Mouse (Mus musculus): Measurements from ENCODE around the gene Sell.
A peak's percentile ranks its signal among the peaks of the same experiment; 100 is the strongest.

Gene Sell

DNA sequence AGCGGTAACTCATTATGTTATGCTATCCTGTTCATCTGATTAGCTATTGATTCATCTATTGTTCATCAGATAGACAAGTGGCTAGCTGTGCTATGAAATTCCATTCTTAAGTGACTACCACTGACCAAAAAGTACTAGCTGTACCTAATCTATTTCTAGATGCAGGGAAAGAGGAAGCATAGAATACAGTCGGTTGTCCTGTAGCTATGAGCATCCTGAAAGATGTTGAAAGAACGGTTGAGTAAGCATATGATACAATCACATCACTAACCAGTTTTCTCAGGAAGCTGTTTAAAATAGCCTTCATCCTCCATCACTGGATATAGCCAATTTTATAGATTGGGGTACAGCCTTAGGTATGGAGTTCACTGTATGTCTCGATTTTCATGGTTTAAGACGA lies 26.1 kb downstream of the Sell start:
- Histone ChIP-seq H3K27me3 (ENCODE audit: control insufficient read depth, insufficient read depth, low read length, poor library complexity, severe bottlenecking) (no peaks in the 10 kb centered on the region), H3K36me3 (ENCODE audit: control insufficient read depth, insufficient read depth, low read length, poor library complexity, severe bottlenecking) (no peaks in the 10 kb centered on the region)
- no peak for DNase-seq (ENCODE audit: low read depth, low spot score)

DNA sequence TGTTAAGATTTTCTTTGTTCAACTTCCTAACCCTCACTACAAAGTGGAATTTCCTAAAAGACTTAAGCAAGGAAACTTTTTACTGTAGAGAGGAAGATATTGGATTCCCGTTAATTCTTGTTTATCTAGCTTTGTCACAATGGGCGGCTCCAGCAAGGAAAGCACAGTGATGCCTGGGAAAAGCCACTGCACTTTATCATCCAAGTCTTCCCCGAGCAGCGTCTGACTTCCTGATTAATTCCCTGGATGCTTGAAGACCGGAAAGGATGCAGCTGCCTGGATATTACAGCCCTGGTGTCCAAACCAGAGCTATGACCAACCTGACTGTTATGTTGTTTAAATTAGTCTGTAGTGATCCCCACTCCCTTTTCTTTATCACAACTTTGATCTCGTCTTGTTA lies 35.0 kb downstream of the Sell start:
- H3K36me3 ChIP-seq (ENCODE audit: control insufficient read depth, insufficient read depth, low read length, poor library complexity, severe bottlenecking), result no peaks in the 10 kb centered on the region
- no peaks in the 10 kb centered on the region for H3K27me3 ChIP-seq (ENCODE audit: control insufficient read depth, insufficient read depth, low read length, poor library complexity, severe bottlenecking)
- no peak for DNase-seq (ENCODE audit: low read depth, low spot score)

DNA sequence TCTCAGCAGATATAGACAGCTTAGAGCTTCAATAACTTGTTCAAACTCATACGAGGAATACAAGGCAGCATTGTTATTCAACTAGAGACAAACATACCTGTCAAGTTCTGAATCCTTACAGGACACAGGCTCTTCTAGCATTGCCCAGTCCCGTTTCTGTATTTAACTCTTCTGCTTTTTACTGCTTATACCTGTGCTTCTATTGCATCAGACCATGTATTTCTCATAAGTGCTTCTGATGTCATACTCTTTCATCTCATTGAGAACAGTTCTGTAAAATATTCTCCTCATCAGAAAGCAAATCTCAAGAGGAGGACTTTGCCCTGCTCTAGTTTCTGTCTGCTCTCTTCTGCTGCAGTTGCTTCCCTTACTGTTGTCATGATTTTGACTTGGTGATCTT lies 36.1 kb downstream of the Sell start:
- H3K27me3 ChIP-seq (ENCODE audit: control insufficient read depth, insufficient read depth, low read length, poor library complexity, severe bottlenecking), result no peaks in the 10 kb centered on the region
- DNase-seq (ENCODE audit: low read depth, low spot score), result no peak
- H3K36me3 ChIP-seq (ENCODE audit: control insufficient read depth, insufficient read depth, low read length, poor library complexity, severe bottlenecking), result no peaks in the 10 kb centered on the region

DNA sequence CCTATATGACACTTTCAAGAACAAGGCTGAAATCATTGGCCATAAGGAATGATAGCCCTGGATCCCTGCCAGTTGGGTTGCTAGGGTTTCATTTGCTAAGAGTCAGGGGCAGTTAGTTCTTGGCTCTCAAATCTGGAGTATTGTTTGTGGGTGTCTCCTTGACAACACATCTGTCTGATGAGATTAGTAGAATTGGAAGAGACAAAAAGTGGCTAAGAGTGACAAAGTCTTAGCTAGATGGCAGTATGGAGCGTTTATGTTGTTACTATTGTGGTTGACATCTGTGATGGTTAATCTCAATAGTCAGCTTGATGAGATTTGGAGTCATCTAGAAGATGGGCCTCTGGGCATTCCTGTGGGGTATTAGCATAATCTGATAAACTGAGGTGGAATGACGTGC lies 36.6 kb downstream of the Sell start:
- DNase-seq (ENCODE audit: low read depth, low spot score), result no peak

DNA sequence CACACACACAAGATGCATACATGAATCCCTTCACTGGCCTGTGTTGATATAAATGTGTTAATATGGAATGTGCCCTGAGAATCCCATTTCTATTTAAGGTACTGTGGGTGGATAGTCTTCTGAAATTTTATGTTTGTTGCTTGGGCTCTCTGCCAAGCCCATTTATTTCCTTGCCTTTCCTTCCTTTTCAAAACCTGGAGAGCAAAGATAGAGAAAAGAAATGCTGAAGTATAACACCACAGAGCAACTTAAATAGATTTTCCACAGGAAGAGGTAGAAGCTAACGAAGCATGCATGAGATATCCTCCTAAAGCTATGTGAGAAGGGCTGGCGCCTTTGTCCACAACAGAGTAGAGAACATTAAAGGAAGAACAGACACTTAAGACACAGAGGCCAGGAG lies 48.0 kb downstream of the Sell start:
- peak; percentile 25 for DNase-seq (ENCODE audit: low read depth, low spot score)
- H3K27me3 ChIP-seq (ENCODE audit: control insufficient read depth, insufficient read depth, low read length, poor library complexity, severe bottlenecking), result no peaks in the 10 kb centered on the region
- H3K36me3 ChIP-seq (ENCODE audit: control insufficient read depth, insufficient read depth, low read length, poor library complexity, severe bottlenecking), result no peaks in the 10 kb centered on the region

More for the DNA sequence above, 36.6 kb downstream of the Sell start:
- Histone ChIP-seq H3K36me3 (ENCODE audit: control insufficient read depth, insufficient read depth, low read length, poor library complexity, severe bottlenecking) (no peaks in the 10 kb centered on the region), H3K27me3 (ENCODE audit: control insufficient read depth, insufficient read depth, low read length, poor library complexity, severe bottlenecking) (no peaks in the 10 kb centered on the region)

DNA sequence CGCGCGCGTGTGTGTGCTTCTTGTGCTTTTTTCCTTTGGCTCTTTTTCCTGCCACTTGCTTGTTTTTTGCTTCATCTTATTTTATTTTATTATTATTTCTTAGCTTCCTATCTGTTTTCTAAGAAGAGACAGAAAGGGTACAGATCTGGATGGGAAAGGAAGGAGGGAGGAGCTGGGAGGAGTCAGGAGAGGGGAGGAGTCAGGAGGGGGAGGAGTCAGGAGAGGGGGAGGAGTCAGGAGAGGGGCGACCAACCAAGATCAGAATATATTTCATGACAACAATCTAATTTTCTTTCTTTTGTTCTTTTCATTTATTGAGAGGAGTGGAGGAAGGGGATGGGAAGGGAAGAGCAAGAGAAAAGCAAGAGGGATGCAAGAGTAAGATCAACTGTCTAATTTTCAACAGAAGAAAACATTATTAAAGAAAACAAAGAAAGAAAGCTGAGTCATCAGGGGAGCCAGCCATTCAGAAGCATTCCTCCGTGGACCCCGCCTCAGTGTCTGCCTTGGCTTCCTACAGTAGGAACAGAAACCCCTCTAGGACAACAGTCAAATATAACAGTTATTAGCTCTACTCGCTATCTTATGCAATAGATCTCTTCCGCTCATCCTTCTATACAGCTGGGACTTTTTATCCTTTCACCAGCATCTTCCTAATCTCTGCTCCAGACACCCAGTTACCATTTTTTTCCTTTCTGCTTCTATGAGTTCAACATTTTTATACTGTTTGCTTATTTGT lies 49.0 kb downstream of the Sell start:
- DNase-seq (ENCODE audit: low read depth, low spot score), result no peak
- Histone ChIP-seq H3K27me3 (ENCODE audit: control insufficient read depth, insufficient read depth, low read length, poor library complexity, severe bottlenecking) (no peaks in the 10 kb centered on the region), H3K36me3 (ENCODE audit: control insufficient read depth, insufficient read depth, low read length, poor library complexity, severe bottlenecking) (no peaks in the 10 kb centered on the region)

DNA sequence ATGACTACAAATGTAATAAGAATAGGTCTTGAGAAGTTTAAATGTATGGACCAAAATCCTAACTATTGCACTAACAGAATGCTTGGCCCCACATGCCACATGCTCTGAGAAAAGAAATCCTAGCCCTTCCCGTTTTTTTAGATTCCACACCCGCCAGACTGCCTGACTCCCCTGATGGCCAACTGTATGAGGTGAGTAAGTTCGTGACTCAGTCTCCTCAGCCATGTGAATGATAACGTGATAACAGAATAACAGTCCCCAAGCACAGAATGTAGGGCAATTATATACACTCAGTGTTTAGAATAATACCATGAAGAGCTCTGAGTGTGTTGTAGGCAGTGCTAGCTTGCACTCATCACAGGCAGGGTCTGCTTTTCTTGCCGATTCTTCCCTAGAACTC lies 52.5 kb downstream of the Sell start:
- Histone ChIP-seq H3K36me3 (ENCODE audit: control insufficient read depth, insufficient read depth, low read length, poor library complexity, severe bottlenecking) (no peaks in the 10 kb centered on the region), H3K27me3 (ENCODE audit: control insufficient read depth, insufficient read depth, low read length, poor library complexity, severe bottlenecking) (no peaks in the 10 kb centered on the region)
- DNase-seq (ENCODE audit: low read depth, low spot score), result no peak

DNA sequence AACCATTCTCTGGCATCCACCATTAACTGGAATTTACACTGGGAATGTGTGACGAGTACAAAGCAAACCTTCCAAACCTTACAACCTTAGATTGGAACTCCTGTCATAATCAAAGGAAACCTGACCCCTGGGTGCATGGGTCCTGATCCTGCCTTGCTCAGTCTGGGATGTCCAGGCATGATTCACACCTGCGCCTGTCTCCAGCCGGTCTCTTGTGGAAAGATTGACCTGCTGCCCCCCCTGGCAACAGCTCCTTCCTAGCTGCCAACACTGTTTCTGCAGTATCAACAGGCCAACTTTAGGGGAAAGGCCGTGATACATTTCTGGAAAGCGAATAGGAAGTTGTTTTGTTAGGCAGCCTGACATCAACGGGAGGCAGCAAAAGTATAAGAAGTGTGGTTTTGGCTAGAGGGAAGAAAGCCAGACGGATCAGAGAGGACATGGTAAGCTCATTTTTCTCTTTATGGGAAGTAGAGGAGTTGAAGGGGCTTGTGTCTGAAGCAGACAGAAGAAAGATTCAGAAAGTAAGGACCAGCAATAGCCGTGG lies 53.2 kb downstream of the Sell start, which contains the start of gene Selp:
Selp (plus strand) TSS at position 318 of the 547 bp plus-strand sequence.
- Histone ChIP-seq H3K27me3 (ENCODE audit: control insufficient read depth, insufficient read depth, low read length, poor library complexity, severe bottlenecking) (no peaks in the 10 kb centered on the region), H3K36me3 (ENCODE audit: control insufficient read depth, insufficient read depth, low read length, poor library complexity, severe bottlenecking) (no peaks in the 10 kb centered on the region)
- no peak for DNase-seq (ENCODE audit: low read depth, low spot score)

DNA sequence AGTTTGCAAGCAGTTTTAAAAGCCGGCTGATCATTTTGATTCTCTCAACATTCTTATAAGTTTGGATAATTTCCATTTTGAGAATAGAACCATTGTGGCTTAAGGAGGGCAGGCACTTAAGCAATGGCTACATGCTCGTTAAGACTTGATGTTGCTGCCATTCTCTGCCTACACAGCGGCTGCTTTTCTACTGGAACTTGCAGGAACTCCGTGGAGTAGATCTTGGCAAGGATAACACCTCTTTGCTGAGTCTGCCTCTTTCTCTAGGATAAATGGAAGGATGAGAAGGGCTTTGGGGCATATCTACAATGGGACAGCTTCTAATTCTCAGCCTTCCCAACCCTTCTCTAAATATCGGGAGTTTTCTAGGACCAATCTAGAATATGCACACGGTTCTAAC lies 53.9 kb downstream of the Sell start:
- Histone ChIP-seq H3K36me3 (ENCODE audit: control insufficient read depth, insufficient read depth, low read length, poor library complexity, severe bottlenecking) (no peaks in the 10 kb centered on the region), H3K27me3 (ENCODE audit: control insufficient read depth, insufficient read depth, low read length, poor library complexity, severe bottlenecking) (no peaks in the 10 kb centered on the region)
- DNase-seq (ENCODE audit: low read depth, low spot score), result no peak

DNA sequence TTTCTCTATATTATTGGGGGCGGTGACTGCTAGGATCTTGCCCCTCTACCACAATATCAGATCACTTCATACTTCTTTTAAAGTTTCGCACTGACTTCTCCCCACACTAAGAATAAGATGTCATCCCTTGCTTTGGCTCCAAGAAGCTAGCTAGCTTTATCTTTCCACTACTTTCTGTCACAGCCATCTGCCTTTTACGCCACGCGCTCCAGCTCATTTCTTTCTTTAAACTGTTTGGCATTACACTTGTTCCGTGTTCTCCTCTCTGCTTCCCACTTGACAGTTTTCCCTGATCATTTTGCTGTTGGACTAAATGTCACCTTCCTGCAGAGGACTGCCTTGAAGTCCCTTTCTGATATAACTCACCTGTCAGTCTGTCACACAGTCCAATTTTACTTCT lies 56.1 kb downstream of the Sell start:
- H3K36me3 ChIP-seq (ENCODE audit: control insufficient read depth, insufficient read depth, low read length, poor library complexity, severe bottlenecking), result no peaks in the 10 kb centered on the region
- no peak for DNase-seq (ENCODE audit: low read depth, low spot score)
- no peaks in the 10 kb centered on the region for H3K27me3 ChIP-seq (ENCODE audit: control insufficient read depth, insufficient read depth, low read length, poor library complexity, severe bottlenecking)

DNA sequence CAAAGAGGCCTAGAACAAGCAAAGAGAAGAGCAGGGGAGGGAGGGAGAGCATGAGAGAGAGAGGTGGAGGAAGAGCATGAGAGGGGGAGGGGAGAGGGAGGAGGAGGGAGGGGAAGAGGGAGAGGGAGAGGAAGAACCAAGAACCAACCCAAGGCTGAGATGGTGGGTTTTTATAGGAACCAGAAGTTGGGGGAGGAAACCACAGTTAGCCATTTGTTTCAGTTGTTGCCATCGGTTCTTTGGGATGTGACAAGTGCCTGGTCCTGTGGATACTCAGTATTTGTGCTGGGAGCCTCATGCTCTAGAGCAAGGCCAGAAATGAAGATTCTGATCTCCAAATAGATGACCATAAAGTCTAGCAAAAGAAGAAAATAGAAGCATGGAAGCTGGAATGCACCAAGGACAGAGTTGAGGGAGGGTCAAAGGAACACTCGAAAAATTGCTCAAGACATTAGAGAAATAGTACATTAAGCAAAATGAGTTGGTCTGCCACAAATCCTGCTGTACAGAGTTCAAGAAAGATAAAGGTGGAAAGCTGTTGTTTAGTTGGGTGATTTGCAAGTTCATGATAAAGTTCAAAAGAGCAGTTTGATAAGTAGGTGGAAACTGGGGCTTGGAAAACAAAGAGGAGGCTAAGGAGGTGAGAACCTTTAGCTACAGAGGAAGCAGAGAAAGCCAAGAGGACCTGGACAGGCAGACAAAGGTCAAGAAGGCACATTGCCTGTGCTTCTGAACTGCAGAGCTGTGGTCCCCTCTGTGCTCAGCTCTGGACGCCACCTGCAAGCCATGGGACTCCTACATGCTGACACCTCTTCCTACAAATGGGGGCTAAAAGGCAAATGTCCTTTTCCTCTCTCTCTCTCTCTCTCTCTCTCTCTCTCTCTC lies 58.4 kb downstream of the Sell start:
- DNase-seq (ENCODE audit: low read depth, low spot score), result no peak

DNA sequence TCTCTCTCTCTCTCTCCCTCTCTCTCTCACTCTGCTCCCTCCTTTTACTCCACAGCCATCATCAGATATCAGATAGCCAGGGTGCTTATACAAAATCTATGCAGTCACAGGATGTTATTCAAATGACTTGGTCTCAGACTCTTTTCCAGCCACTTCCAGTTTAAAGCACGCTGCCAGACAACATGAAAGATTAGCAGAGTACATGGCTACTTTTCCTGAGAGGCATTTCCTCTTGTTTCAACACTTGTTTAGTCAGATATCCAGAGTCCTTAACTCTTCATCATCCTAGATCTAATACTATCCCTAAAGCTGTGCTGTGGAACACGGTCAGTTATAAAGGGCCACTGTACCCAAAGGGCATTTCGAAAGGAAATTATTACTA lies 59.0 kb downstream of the Sell start:
- H3K36me3 ChIP-seq (ENCODE audit: control insufficient read depth, insufficient read depth, low read length, poor library complexity, severe bottlenecking), result no peaks in the 10 kb centered on the region
- DNase-seq (ENCODE audit: low read depth, low spot score), result no peak
- no peaks in the 10 kb centered on the region for H3K27me3 ChIP-seq (ENCODE audit: control insufficient read depth, insufficient read depth, low read length, poor library complexity, severe bottlenecking)

More for the DNA sequence above, 58.4 kb downstream of the Sell start:
- no peaks in the 10 kb centered on the region for H3K27me3 ChIP-seq (ENCODE audit: control insufficient read depth, insufficient read depth, low read length, poor library complexity, severe bottlenecking)
- H3K36me3 ChIP-seq (ENCODE audit: control insufficient read depth, insufficient read depth, low read length, poor library complexity, severe bottlenecking), result no peaks in the 10 kb centered on the region

DNA sequence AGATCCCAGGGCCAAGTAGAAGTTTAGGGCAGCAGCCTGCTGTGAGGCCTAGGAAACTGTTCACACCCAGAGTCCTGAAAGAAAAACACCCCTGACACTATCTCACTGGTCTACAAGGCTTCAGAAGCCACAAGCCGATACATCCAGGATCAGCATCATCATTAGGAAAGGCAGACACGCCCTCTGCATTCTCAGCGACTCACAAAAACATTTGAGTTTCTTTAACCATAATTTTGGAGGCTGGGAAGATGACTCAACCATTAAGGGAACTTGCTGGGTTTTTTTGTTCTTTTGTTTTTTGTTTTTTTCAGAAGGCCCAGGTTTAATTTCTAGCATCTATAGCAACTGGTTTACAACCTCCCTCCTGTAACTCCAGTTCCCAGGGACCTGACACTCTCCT lies 62.1 kb downstream of the Sell start:
- DNase-seq (ENCODE audit: low read depth, low spot score), result no peak
- no peaks in the 10 kb centered on the region for H3K36me3 ChIP-seq (ENCODE audit: control insufficient read depth, insufficient read depth, low read length, poor library complexity, severe bottlenecking)
- H3K27me3 ChIP-seq (ENCODE audit: control insufficient read depth, insufficient read depth, low read length, poor library complexity, severe bottlenecking), result no peaks in the 10 kb centered on the region

DNA sequence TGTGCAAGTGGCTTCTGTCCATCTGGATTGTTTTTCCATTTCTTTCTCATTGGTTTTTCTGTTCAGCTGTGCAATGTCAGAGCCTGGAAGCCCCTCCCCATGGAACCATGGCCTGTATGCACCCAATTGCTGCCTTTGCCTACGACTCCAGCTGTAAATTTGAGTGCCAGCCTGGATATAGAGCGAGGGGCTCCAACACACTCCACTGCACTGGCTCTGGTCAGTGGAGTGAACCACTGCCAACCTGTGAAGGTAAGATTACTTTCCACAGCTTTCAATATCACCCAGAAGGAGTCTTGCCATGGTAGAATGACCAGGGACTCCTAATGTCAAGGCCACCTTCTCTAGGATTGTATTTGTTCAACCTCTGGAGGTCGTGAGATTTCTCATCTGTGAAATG lies 68.2 kb downstream of the Sell start:
- no peaks in the 10 kb centered on the region for H3K36me3 ChIP-seq (ENCODE audit: control insufficient read depth, insufficient read depth, low read length, poor library complexity, severe bottlenecking)
- no peak for DNase-seq (ENCODE audit: low read depth, low spot score)

DNA sequence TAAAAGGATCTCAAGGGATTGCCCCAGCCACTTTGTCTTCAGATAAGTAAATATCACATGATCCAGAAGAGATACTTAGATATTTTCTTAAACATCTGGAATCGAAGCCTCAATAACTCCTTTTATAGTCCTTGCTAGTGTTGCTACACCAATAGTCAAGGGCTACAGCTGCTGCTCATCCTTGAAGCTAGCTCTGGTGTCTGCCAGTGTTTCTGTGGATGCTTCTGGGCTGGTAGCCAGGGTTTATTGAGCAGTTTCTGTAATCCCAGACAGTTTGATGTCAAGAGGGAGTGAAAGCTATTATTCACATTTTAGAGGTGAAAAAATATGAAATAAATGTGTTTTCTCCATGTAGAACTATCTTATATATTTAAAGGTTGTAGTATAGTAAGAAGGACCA lies 70.8 kb downstream of the Sell start:
- DNase-seq (ENCODE audit: low read depth, low spot score), result no peak
- Histone ChIP-seq H3K36me3 (ENCODE audit: control insufficient read depth, insufficient read depth, low read length, poor library complexity, severe bottlenecking) (no peaks in the 10 kb centered on the region), H3K27me3 (ENCODE audit: control insufficient read depth, insufficient read depth, low read length, poor library complexity, severe bottlenecking) (no peaks in the 10 kb centered on the region)

More for the DNA sequence above, 68.2 kb downstream of the Sell start:
- H3K27me3 ChIP-seq (ENCODE audit: control insufficient read depth, insufficient read depth, low read length, poor library complexity, severe bottlenecking), result no peaks in the 10 kb centered on the region

Data from splenic B cell, adult 2 months (primary cell).